Mouse (Mus musculus): ENCODE results near the gene Syne1.

DNA sequence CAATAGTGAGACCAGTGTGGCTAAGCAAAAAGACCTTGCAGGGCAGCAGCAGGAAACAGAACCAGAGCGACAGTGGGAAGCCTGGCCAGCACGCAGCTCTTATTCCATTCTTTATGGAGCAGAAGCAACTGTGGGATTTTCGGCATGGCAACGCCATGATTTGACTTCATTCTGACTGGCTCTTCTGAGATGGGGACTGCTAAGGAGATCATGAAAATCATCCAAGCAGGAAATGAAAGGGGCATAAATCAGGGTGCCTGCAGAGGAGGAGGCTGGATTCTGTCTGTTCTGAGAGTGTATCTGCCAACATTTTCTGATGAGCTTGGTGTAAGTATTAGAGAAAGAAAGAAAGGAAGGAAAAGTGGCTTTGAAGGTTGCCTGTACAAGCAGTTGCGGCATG lies 435.1 kb downstream of the Syne1 start:
- TF ChIP-seq EP300 (IDR thresholded peaks at IDR 0.05; ENCODE audit: low read depth) (no peak), CTCF (IDR thresholded peaks at IDR 0.05; ENCODE audit: low read depth) (no peak)

All from liver, postnatal 0 days (tissue).